Mouse (Mus musculus) gonadal fat pad, adult 2 months (tissue): Measurements from ENCODE around the gene Akap2. TPM values are rescaled to one million over a fixed set of nuclear protein-coding genes. Genes with fewer than 3 reads are reported as not detected.

Source experiments
- DNase-seq: peaks from one replicate; pipeline ENCODE4 v3.0.0-alpha.2; 2012; ENCODE audit warnings: low read depth
- polyA plus RNA-seq: library from polyadenylated mRNA; depleted of rRNA; stranded (reverse); fragments of >200 nt; gene quantifications from 2 replicates; pipeline ENCODE4 v1.2.3, GENCODE M21; 2012

Gene Akap2
- polyA plus RNA-seq, 1 experiment, result 58.6 TPM

- no peak for DNase-seq
Measured at GRCm38 (mm10) chr4:57701576-57701975, 15.9 kb upstream of the Akap2 start.

DNA sequence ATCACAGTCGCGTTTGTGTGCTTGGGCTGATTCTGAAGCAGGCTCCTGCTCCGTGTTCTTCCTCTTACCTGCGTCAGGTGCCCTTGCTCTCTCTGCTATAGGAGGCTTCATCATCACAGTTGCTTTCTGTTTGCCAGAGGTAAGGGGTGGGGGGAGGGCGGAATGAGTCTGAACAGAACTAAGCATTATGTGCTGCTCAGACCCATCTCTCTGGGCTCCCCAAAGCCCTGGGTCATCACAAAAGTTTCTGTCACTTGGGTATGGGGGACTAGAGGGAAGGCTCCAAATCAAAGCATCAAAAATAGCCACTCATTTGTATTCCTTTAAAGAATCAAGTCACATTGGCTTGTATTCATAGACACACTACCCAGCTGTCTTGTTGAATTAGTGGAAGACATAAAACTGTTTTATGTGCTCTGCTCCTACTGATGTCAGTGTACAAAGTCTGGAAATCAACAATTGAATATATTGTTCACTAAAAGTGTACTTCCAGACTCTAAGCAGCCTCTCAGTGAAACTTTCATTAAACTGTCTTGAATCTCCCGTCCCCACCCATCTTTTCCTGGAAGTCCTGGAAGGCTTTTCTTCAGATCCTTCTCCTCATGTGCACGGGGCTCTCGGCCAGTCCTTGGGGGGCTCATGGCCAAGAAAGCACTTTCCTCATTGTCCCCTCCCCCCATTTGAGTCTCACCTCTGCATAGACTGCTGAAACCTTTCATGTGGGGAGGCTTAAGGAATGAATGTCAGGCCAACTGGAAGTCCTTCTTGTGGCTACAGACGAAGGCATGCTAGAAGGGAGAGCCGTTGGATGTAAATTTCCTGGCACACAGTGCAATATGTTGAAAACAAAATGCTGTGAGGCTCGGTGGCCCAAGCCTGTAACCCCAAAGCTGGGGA lies 13.6 kb upstream of the Akap2 start:
- no peak for DNase-seq

GRCm38 (mm10) chr4:57704575-57704974 lies 12.9 kb upstream of the Akap2 start:
- no peak for DNase-seq

DNA sequence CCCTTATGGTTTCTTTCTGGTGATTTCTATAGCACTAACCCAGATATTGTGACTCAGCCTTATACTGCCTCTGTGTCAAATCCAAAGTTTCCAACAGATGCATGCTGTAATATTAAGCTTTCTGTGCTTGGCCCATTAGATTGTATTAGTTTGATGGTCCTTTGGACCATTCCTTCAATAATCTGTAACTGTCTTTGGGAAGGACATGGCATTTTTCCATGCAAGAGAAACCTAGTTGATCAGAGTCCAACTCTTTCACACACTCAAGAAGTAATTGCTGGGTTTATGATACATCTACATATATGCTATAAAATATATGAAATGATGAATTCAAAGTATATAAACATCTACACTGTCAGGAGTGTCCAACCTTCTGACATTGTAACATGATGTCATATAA lies 1.6 kb upstream of the Akap2 start:
- no peak for DNase-seq

- DNase-seq, result no peak
Measured at GRCm38 (mm10) chr4:57716735-57717134, 722 bp upstream of the Akap2 start.

DNA sequence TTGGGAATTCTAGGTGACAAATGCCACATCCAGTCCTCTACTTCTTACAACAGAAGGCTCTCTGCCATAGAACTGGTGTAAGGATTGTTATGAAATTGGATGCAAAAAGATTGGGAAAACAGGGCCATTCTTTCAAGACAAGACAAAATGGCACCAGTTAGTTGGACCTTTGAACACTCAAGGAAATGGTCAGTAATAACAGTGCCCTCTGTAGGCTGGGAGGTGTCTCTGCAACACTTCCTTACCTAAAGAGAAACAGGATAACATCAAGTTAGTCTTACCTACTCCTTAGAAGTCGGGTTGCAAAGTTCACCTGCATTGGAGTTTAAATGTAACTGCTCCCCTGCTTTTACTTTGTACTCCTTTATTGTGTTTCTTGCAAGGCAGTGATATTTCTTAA lies 1.9 kb downstream of the Akap2 start:
- DNase-seq, result no peak

GRCm38 (mm10) chr4:57720869-57721361 lies 3.5 kb downstream of the Akap2 start:
- DNase-seq, result no peak

GRCm38 (mm10) chr4:57722296-57722695 lies 4.8 kb downstream of the Akap2 start:
- no peak for DNase-seq

- DNase-seq, result no peak
Measured at GRCm38 (mm10) chr4:57723659-57724058, 6.2 kb downstream of the Akap2 start.

GRCm38 (mm10) chr4:57725569-57725968 lies 8.1 kb downstream of the Akap2 start:
- no peak for DNase-seq

DNA sequence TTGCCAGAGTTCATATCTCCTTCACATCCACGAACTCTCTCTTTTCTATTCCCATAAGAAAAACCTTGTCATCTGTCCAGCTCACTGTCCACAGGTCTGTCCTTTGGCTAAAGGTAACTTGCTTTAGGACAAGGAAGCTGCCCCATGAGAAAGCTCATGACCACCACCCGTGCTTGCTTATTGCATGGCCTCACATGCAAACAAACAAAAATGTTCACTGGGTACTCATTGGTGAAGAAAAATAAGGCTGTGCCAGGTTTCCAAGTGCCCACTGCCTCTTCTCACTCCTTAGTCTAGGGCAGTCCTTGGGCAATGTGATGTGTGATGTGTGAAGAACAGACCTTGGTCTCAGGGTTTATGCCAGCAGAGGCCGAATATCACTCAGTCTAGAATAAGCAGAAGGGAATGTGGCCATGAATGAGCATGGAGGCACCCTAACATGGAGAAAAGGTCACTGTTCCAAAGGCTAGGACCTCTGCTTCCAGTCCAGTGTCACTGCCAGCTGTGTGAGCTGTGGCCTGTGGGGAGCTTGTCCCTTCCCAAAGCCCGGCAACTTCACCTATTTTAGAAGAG lies 11.2 kb downstream of the Akap2 start:
- DNase-seq, result no peak

DNA sequence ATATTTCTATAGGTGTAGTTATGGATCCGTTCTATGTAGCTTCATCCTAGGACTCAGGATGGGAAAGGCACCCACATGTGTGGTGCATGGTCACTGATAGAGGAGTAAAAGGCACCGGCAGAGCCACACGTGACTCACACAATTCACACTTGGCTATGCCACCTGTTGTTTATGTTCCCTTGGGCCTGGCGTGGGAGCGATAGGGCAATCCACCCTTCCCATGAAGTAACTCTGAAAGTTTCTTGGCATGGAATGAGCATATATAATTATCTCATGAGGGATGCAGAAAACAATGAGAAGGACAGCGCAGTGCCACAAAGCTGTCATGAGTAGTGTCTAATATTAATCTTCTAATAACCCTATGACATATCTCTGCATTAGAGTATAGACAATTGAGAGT lies 12.6 kb downstream of the Akap2 start:
- peak; percentile 56 for DNase-seq

GRCm38 (mm10) chr4:57730801-57731598 lies 13.5 kb downstream of the Akap2 start:
- no peak for DNase-seq

DNA sequence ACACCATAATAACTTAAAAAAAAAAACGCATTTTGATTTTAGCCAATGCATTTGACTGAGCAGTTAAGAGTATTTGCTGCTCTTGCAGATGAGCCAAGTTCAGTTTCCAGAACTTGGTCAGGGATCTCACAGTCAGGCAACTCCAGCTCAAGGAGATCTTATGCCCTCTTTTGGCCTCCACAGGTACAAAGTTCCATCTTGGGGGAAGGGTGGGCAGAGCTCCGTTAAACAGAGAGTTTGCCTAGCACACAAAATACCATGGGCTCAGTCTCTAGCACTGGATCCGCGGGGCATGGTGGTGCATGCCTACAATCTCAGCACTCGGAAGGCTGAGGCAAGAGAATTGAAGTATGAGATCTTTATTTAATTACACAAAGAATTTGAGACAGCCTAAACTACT lies 14.9 kb downstream of the Akap2 start:
- no peak for DNase-seq

- no peak for DNase-seq
Measured at GRCm38 (mm10) chr4:57733445-57733844, 16.0 kb downstream of the Akap2 start.

- DNase-seq, result no peak
Measured at GRCm38 (mm10) chr4:57735426-57735825, 18.0 kb downstream of the Akap2 start.

DNA sequence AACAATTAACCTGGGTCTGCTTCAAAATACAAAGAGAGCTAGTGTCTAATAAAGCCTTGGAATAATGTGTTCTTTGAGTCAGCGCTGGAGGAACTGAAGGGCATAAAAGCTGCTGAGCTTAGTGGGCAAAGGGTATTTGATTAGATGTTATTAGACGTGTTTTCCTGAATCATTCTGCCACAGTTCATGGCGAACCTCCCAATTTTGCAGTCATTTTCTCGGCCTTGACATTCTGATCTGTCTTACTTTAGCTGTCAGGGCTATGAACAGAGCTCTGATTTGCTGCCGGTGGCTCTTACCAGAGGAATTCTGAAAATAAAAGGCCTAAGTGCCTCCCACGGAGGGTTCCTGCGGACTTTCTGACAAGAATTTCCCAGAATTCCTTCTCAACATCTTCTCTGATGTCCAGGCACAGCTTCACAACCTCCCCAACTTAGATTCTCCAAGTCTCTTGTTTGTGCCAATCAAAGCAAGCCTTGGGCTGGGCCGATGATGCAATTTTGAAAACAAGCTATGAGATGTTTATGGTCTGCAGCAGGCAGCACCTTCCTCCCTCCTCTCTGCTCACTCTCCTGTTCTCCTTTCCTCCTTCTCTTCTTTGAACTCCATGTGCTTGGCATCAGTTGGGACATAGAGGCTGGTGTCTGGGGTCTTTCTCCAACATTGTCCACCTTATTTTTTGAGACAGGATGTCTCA lies 21.5 kb downstream of the Akap2 start:
- DNase-seq, result peak; percentile 55

DNA sequence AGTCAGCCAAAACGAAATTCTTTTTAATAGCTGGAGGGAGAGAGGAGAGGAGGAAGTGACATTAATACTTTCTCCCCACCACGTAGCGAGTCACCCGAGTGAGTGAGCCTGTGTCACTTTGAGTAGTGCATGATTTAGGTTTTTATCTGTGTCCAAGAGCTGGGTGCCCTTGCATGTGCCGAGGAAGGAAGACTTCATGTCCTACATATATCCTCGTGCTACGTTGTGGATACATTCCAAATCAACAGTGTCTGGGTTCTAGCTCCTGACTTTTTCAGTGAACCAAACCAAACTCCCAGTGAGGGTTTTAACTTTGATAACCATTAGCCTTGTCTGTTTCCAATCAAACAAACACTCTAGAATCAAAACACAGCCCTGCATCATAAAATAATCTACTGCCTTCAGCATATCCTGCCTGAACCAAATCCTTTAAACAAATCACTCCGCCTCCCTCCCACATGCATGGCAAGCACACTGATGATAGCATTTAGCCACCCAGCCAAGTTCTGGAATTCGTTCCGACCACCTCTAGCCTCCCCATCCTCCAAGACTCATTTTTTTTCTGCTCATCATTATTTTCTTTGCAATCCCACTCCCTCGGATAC lies 26.0 kb downstream of the Akap2 start:
- no peak for DNase-seq

DNA sequence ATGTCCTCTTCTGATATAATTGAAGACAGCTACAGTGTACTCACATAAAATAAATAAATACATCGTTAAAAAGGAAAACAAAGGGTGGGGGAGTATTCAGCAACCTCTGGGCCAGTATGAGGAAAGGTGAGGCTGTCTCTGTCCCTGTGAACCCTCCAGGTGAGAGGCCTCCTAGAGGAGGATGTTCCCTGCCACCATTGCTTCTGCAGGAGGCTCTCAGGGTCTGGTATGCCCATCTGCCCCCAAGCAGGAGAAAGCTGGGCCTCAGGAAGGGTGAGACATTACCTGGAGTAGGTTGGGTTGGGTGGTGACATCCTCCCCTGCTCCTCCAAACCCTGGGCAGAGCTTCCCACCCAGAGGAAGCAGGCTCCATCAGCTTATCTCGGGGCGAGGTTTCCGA lies 33.2 kb downstream of the Akap2 start:
- no peak for DNase-seq

DNA sequence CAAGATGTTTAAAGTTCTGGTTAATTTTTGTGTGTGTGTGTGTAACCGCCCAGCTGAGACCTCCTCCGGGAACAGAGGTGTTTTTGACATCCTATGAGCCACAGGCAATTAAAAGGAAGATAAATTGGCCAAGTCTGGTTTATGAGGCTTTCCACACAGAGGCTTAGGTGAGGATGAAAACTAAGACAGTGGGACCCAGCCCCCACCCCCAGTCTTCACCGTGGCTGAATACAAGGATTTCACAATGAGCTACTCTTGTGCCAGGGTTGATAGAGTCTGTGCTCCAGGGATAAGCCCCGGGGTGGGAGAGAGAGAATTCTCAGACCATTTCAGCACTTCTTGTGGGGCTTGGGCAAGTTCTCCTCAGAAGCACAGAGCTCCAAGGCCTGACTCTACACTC lies 33.6 kb downstream of the Akap2 start:
- no peak for DNase-seq

DNA sequence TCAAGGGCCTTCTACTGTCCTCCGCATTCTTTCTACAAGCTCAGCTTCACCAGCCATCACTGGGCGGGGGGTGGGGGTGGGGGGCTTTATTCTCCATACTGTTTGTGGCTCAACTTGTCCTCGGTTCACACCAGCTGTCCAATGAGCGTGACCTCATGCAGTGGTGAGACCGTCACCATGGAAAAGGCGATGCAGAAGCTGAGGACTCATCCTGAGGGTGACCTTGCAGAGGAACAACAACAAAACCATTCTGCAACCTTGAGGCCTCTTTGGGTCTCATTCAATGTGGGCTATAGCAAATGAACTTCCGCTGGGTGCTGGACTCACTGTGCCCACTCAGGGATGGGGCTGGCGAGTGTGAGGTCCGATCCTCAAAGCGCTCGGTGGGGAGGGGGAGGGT lies 34.1 kb downstream of the Akap2 start:
- no peak for DNase-seq
